Mouse (Mus musculus): ENCODE data around the gene Mfng.
A peak's percentile ranks its signal among the peaks of the same experiment; 100 is the strongest.

The Mfng gene

GRCm38 (mm10) chr15:78755966-78756725, 17.1 kb downstream of the Mfng start:
- no peak for DNase-seq (ENCODE audit: low spot score in 2 of 2)

- DNase-seq (ENCODE audit: low spot score in 2 of 2) = no peak
Measured at GRCm38 (mm10) chr15:78755226-78755625, 18.0 kb downstream of the Mfng start.

GRCm38 (mm10) chr15:78754144-78754543, 19.1 kb downstream of the Mfng start:
- DNase-seq (ENCODE audit: low spot score in 2 of 2) = no peak

GRCm38 (mm10) chr15:78752991-78753390, 20.3 kb downstream of the Mfng start:
- no peak for DNase-seq (ENCODE audit: low spot score in 2 of 2)

GRCm38 (mm10) chr15:78750608-78751350, 22.5 kb downstream of the Mfng start:
- no peak for DNase-seq (ENCODE audit: low spot score in 2 of 2)

GRCm38 (mm10) chr15:78749855-78750254, 23.4 kb downstream of the Mfng start:
- no peak for DNase-seq (ENCODE audit: low spot score in 2 of 2)

GRCm38 (mm10) chr15:78744206-78744605, 29.1 kb downstream of the Mfng start:
- peak; percentile 33 to 73 for DNase-seq (ENCODE audit: low spot score in 2 of 2)

- DNase-seq (ENCODE audit: low spot score in 2 of 2) = no peak
Measured at GRCm38 (mm10) chr15:78742831-78743230, 30.4 kb downstream of the Mfng start.

GRCm38 (mm10) chr15:78740662-78741061, 32.6 kb downstream of the Mfng start:
- no peak for DNase-seq (ENCODE audit: low spot score in 2 of 2)

GRCm38 (mm10) chr15:78737146-78737545, 36.1 kb downstream of the Mfng start:
- no peak for DNase-seq (ENCODE audit: low spot score in 2 of 2)

- no peak for DNase-seq (ENCODE audit: low spot score in 2 of 2)
Measured at GRCm38 (mm10) chr15:78736681-78737100, 36.6 kb downstream of the Mfng start.

- DNase-seq (ENCODE audit: low spot score in 2 of 2) = no peak
Measured at GRCm38 (mm10) chr15:78736181-78736579, 37.1 kb downstream of the Mfng start.

- no peak for DNase-seq (ENCODE audit: low spot score in 2 of 2)
Measured at GRCm38 (mm10) chr15:78735431-78736180, 37.7 kb downstream of the Mfng start.

GRCm38 (mm10) chr15:78731830-78732229, 41.4 kb downstream of the Mfng start:
- no peak for DNase-seq (ENCODE audit: low spot score in 2 of 2)

- DNase-seq (ENCODE audit: low spot score in 2 of 2) = no peak
Measured at GRCm38 (mm10) chr15:78730315-78731049, 42.8 kb downstream of the Mfng start.

- DNase-seq (ENCODE audit: low spot score in 2 of 2) = no peak
Measured at GRCm38 (mm10) chr15:78726697-78727096, 46.6 kb downstream of the Mfng start.

GRCm38 (mm10) chr15:78720532-78720931, 52.7 kb downstream of the Mfng start:
- DNase-seq (ENCODE audit: low spot score in 2 of 2) = peak; percentile 71 to 76

GRCm38 (mm10) chr15:78720094-78720493, 53.2 kb downstream of the Mfng start:
- DNase-seq (ENCODE audit: low spot score in 2 of 2) = peak; percentile 19 to 49

GRCm38 (mm10) chr15:78719416-78719815, 53.9 kb downstream of the Mfng start:
- DNase-seq (ENCODE audit: low spot score in 2 of 2) = no peak

GRCm38 (mm10) chr15:78718290-78719250, 54.7 kb downstream of the Mfng start, which contains the start of gene Elfn2:
Gene Elfn2 (minus strand): TSS chr15:78718771.
- DNase-seq (ENCODE audit: low spot score in 2 of 2) = no peak

Data from heart, adult 9 months (tissue).